Mouse (Mus musculus) neutrophil, adult 83 days (primary cell): ENCODE measurements around the gene Iqcj. TPM values are rescaled to one million over a fixed set of nuclear protein-coding genes. Genes with fewer than 3 reads are reported as not detected.

Experiments
- total RNA-seq, 2 experiments: library from RNA; stranded (reverse); gene quantifications; one replicate each; pipeline ENCODE4 v1.2.4; 2023

Iqcj gene
- not detected for total RNA-seq

GRCm38 (mm10) chr3:67892026-67892705 lies at the start of gene Iqcj, which contains the start of gene Iqschfp:
Iqcj (plus strand) TSS chr3:67892220.
Iqschfp (plus strand) TSS chr3:67892232.

DNA sequence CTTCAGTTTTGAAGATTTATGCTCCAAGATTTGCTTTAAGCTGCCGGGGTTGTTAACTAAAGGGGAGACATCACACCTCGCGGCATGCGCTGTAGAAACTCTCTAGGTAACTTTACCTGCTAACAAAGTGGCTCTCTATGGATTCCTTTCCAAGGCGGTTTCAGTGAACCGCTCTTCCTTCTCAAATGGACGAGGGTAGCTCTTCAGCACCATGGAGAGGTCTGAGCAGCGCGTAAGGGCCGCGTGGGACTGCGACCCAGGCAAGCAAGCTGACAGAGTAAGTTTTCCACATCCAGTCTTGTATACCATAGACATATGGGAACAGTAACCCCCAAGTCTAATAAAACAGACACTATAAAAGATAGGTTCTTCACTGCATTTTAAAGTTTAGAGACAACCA lies 172.7 kb downstream of the Iqcj start, which contains the start of gene Schip1:
Schip1 (plus strand) TSS at position 72 of the 400 bp plus-strand sequence.

Other genes starting within 250 kb of the Iqcj start
- not detected for gene Iqschfp, start within 50 bp of the Iqcj start, total RNA-seq
- gene Schip1, start 172.6 kb downstream of the Iqcj start, total RNA-seq = 1 to 10 TPM in 1 of 2 experiments, under 1 TPM in 1; 0.84 to 1.4 TPM